Mouse (Mus musculus) adrenal gland, adult 18-20 months (tissue): ENCODE data around the gene Itih3. TPM values are rescaled to one million over a fixed set of nuclear protein-coding genes. Genes with fewer than 3 reads are reported as not detected.
A peak's percentile ranks its signal among the peaks of the same experiment; 100 is the strongest.

ENCODE experiments used
- DNase-seq, 2 experiments: peaks; one replicate each; pipeline ENCODE4 v3.0.0; 2021 to 2022; ENCODE audit warnings: low spot score in 2 of 2
- total RNA-seq, 2 experiments: library from RNA; stranded (reverse); gene quantifications; 1 replicate in 1 of 2; 2 replicates in 1 of 2; pipeline ENCODE4 v1.2.3; 2021

Itih3 gene
- total RNA-seq, 2 experiments from 2014 or later = 0.74 to 0.96 TPM

- no peak for DNase-seq
These were observed 20.5 kb downstream of the Itih3 start for GRCm38 (mm10) chr14:30903036-30903435.

GRCm38 (mm10) chr14:30902628-30903027 lies 20.9 kb downstream of the Itih3 start:
- no peak for DNase-seq

- no peak for DNase-seq
These were observed 23.6 kb downstream of the Itih3 start for GRCm38 (mm10) chr14:30899972-30900371.

GRCm38 (mm10) chr14:30888271-30888732 lies 35.3 kb downstream of the Itih3 start:
- peak in 1 of 2 experiments; percentile 31 for DNase-seq

- no peak for DNase-seq
These were observed 37.4 kb downstream of the Itih3 start, which contains the start of gene Itih4 for GRCm38 (mm10) chr14:30886204-30886603. Gene Itih4, plus strand, starts transcription at chr14:30886476.

- DNase-seq = no peak
These were observed 38.3 kb downstream of the Itih3 start for GRCm38 (mm10) chr14:30885298-30885697.

- DNase-seq = no peak
These were observed 41.8 kb downstream of the Itih3 start for GRCm38 (mm10) chr14:30881718-30882108.

GRCm38 (mm10) chr14:30880811-30881717 lies 42.5 kb downstream of the Itih3 start:
- peak; percentile 36 to 57 for DNase-seq

GRCm38 (mm10) chr14:30880251-30880650 lies 43.3 kb downstream of the Itih3 start:
- DNase-seq = no peak

- no peak for DNase-seq
These were observed 43.8 kb downstream of the Itih3 start for GRCm38 (mm10) chr14:30879794-30880193.

- DNase-seq = no peak
These were observed 44.5 kb downstream of the Itih3 start, which contains the start of gene Mustn1 for GRCm38 (mm10) chr14:30878958-30879571. Gene Mustn1, plus strand, starts transcription at chr14:30879200.

- no peak for DNase-seq
These were observed 45.7 kb downstream of the Itih3 start for GRCm38 (mm10) chr14:30877827-30878226.

- DNase-seq = no peak
These were observed 47.1 kb downstream of the Itih3 start for GRCm38 (mm10) chr14:30876451-30876850.

- no peak for DNase-seq
These were observed 47.6 kb downstream of the Itih3 start for GRCm38 (mm10) chr14:30875955-30876354.

- DNase-seq = no peak
These were observed 48.3 kb downstream of the Itih3 start for GRCm38 (mm10) chr14:30875130-30875865.

GRCm38 (mm10) chr14:30874095-30874700 lies 49.4 kb downstream of the Itih3 start:
- no peak for DNase-seq

GRCm38 (mm10) chr14:30870206-30871147 lies 53.1 kb downstream of the Itih3 start:
- DNase-seq = no peak

GRCm38 (mm10) chr14:30869391-30869801 lies 54.2 kb downstream of the Itih3 start:
- no peak for DNase-seq

- no peak for DNase-seq
These were observed 54.7 kb downstream of the Itih3 start for GRCm38 (mm10) chr14:30868826-30869225.

- peak; percentile 63 to 71 for DNase-seq
These were observed 56.5 kb downstream of the Itih3 start for GRCm38 (mm10) chr14:30867042-30867441.
